Mouse (Mus musculus): Measurements from ENCODE around the gene Ccdc88c. TPM values are rescaled to one million over a fixed set of nuclear protein-coding genes. Genes with fewer than 3 reads are reported as not detected.
"Not testable (repeated sequence)": the region's sequence is repeated elsewhere in the genome, so short reads cannot be mapped to it uniquely, and the experiment has no call there.

The Ccdc88c gene
- total RNA-seq, 2 experiments from 2014 or later: 1.1 to 2.1 TPM

DNA sequence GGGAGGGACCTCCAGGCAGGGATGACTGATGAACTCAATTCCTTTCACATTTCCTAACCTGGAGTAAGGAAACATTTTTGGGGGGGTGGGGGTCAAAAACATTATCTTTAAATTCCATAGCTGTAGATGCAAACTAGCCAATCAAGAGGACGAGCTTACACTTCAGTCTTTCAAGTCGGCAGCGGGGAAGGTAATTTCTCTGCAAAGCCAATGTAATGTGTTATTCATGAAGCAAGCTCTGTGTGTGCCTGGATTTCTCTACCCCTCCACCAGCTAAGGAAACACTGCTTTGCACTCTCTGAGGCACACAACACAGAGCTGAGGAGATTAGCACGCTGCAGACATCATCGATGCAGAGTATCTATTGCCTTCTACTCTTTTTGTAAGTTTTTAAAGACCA lies 9.8 kb downstream of the Ccdc88c start:
- no peak for DNase-seq (ENCODE audit: low spot score in 2 of 2)

- DNase-seq (ENCODE audit: low spot score in 2 of 2): no peak
These were observed 10.9 kb downstream of the Ccdc88c start for GRCm38 (mm10) chr12:101017971-101018371.

DNA sequence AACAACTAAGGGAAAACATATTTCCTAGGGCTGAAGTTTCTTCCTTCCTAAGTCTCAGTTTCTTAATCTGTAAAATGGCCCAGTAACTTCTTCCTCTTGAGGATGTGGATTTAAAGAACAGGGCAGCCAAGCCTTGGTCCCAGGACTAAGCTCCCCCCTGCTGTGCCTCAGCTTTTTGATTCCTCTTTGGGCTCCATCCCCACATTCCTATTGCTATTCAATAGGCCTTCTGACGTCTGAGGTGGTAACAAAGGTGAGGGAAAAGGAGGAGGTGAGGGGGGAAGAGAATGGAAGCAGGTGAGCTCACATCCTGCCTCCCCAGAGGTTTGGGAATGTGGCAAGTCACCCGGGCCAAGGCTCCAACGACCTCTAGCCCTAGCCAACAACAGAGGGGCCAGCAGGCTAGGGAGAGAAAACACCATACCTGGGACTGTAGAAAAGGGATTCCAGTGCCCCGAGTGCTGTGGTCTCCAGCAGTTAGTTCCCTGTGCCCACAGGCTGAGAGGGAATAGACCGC lies 12.4 kb downstream of the Ccdc88c start:
- no peak for DNase-seq (ENCODE audit: low spot score in 2 of 2)

GRCm38 (mm10) chr12:101015926-101016325 lies 12.9 kb downstream of the Ccdc88c start:
- DNase-seq (ENCODE audit: low spot score in 2 of 2): no peak

GRCm38 (mm10) chr12:101015165-101015560 lies 13.7 kb downstream of the Ccdc88c start:
- no peak for DNase-seq (ENCODE audit: low spot score in 2 of 2)

DNA sequence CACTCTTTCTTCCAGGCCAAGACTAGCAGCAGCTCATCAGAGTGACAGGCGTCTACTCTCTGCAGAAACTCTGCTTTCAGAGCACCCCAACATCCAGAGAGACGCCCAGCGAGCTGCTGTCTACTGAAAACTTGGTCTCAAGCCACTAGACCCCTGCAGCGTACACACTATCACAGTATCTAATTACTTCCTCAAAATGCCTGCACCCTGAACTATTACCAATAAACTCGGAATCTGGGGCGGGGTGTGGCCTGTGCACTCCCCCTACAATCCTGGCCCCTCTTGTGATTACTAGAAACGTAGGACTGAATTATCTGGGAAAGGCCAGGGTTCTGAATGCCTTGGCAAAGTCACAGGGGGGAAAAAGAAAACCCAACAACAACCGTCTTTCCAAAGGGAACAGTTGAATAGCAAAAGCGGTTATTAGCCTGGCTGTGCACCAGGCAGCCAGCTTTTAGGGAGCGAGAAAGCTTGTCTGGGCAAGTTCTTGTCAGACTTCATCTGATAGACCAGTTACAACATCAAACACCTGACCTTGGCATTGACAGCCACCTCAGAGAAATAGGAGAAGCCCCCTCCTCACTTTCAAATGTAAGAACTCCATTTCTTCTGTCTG lies 14.2 kb downstream of the Ccdc88c start:
- DNase-seq (ENCODE audit: low spot score in 2 of 2): no peak

DNA sequence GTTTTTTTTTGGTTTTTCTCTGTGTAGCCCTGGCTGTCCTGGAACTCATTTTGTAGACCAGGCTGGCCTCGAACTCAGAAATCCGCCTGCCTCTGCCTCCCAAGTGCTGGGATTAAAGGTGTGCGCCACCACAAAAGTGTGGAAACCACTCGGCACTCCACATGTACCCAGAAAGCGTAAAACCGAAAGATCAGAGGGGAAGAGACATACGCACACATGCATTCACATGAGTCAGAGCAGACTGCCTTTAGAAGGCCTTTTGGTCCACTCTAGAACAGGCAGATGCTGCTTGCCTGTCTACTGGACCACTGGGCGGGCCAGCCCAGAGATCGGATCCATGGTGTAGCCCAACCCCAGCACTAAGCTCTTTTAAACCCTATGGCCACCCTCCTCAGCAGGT lies 15.2 kb downstream of the Ccdc88c start:
- not testable (repeated sequence) for DNase-seq (ENCODE audit: low spot score in 2 of 2)

GRCm38 (mm10) chr12:101013078-101013665 lies 15.7 kb downstream of the Ccdc88c start:
- DNase-seq (ENCODE audit: low spot score in 2 of 2): no peak

- DNase-seq (ENCODE audit: low spot score in 2 of 2): no peak
These were observed 16.4 kb downstream of the Ccdc88c start for GRCm38 (mm10) chr12:101012197-101013077.

- DNase-seq (ENCODE audit: low spot score in 2 of 2): no peak
These were observed 17.8 kb downstream of the Ccdc88c start for GRCm38 (mm10) chr12:101011017-101011416.

DNA sequence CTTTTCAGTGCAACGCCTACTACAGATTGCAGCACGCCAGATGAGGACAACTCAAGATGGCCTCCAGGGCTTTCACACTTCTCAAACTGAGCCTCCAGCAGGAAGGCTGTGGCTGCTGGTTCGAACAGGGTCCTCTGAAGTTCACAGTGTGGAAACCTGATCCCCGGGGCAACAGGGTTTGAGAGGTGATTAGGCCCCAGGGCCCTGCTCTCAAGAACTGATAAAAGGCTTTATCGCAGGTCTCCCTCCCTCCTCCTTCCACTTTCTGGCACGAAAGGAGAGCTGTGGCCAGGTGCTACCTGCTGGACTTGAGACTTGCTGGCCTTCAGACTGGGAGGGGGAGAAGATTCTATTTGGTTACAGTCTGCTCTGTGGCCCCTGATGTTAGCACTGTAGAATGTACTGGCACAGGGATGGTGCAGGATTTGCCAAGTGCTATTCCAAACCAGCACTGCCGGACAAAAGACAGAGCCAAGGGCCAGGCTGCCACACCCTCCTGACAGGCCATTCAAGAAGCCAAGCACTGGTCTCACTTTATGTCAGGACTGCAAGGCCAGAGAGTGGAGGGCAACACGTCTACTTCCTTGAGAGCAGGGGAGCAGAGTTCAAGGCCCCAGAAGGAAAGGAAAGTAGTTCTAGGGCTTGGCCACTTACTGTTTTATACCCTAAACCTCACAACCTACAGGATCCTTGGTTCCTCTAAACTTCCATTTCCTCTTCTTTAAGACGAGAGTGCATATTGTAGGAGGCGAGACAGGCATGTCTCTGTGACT lies 18.5 kb downstream of the Ccdc88c start:
- DNase-seq (ENCODE audit: low spot score in 2 of 2): no peak

DNA sequence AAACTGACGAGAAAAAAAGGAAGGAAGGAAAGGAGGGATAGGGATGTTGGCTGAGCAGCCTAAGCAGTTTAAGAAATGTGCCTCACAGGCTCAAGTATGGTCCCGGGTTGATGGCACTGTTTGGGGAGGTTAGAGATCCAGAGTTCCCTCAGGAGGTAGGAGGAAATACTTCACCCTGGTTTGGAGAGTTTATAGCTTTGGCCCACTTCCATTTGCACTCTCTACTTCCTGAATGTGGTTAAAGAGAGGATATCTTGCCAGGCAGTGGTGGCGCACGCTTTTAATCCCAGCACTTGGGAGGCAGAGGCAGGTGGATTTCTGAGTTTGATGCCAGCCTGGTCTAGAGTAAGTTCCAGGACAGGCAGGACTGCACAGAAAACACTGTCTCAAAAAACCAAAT lies 19.6 kb downstream of the Ccdc88c start:
- no peak for DNase-seq (ENCODE audit: low spot score in 2 of 2)

DNA sequence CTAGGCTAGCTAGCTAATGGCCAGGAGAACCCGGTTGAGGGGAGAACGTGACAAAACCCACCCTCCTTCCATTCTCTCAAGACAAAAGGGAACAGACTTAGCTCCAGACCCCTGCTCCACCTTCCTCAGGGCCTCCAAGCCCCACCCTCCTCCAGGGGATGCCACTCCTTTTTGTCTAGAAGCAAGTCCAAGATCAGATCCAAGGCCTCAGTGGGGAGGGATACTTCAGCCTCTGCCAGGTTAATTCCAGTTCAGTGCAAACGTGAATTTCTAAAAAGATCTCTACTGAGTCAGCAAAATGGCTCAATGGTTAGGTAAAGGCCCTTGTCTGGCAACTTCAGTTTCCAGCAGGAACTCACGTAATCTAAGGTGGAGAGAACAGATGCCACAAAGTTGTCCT lies 20.2 kb downstream of the Ccdc88c start:
- DNase-seq (ENCODE audit: low spot score in 2 of 2): no peak

GRCm38 (mm10) chr12:101007968-101008481 lies 20.8 kb downstream of the Ccdc88c start:
- DNase-seq (ENCODE audit: low spot score in 2 of 2): no peak

GRCm38 (mm10) chr12:101007427-101007826 lies 21.4 kb downstream of the Ccdc88c start:
- DNase-seq (ENCODE audit: low spot score in 2 of 2): no peak

DNA sequence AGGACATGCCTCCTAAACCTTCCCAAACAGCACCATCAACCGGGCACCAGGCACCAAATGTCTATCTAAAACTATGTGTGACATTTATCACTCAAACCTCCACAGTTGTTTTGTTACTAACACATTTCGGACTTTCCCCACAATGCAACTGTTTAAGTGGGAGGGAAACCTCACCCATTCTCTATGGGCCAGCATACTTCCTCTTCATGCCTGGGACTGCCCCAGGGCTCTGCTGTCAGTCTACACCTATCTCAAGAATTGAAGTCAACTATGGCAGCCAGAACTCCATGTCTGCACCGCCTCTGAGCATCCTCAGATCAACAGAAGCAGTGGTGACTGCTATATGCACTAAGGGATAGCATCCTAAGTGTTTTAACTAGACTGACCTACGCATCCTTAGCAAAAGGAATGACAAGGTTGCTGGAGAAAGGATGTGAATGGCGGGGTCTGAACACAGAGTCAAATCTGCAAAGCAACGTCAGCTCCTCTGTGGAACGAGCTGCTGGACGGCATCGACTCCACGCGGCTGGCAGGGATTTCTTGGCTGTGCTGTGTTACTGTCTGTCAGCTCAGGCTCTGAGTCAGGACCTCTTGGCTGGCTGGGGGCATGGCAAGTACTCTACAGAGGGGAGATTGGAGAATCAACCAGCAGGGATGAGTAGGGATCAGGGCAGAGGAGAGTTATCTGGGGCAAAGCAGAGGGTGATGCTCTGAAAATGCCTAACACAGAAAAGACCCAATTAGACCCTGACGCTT lies 23.0 kb downstream of the Ccdc88c start:
- DNase-seq (ENCODE audit: low spot score in 2 of 2): no peak

DNA sequence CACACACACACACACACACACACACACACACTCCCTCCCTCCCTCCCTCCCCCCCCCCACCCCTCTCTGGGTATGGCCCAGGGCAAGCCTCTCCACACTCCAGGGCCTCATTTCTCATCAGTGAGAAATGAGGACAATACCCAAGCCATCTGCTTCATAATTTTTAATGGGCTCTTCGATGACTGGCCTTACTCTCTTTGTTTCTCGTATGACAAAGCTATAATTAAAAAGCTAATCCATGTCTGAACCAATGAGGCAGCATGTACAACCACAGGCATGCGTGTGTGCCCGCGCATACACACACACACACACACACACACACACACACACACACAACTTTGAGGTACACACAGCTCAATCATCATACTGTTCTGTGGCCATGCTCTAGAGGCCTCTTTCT lies 23.9 kb downstream of the Ccdc88c start:
- no peak for DNase-seq (ENCODE audit: low spot score in 2 of 2)

DNA sequence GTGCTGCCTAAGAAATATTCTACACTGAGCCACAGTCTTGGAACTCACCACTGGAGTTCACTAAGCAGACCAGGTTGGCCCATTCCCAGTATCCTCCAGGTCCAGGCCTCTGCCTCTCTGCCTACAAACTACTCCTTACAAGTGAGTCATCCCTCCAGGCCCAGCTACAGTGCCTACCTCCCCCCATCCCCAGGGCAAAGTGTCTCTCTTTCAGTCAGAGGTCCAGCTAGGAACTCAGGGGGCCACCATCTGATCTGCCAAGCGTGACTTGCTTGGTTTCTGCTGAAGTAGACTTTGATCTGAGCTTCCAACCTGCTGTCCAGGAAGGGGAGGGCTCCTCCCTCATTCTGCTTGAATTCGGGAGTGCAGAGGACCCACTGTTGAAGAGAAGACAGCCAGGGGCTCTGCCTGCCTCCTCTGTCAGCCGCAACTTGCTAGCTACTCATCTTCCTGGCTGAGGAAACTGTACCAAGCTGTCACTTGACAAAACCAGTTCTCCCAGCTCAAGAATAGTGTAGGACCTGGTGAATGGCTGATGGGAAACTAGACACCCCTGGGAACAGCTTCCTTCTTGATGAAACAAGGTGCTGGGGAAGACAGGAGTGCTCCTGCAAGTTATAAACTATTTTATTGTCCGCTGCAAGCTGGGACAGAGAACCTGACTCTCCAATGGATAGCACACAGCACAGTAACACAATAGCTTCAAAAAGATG lies 25.9 kb downstream of the Ccdc88c start:
- no peak for DNase-seq (ENCODE audit: low spot score in 2 of 2)
